Mouse (Mus musculus): ENCODE measurements around the gene Guf1. TPM values are rescaled to one million over a fixed set of nuclear protein-coding genes. Genes with fewer than 3 reads are reported as not detected.

Gene Guf1
- polyA plus RNA-seq, 1 experiment, result 36.7 TPM

Other genes starting within 250 kb of the Guf1 start
- not detected in 2 replicates for gene Kctd8, start 215.2 kb upstream of the Guf1 start, polyA plus RNA-seq (2012; ENCODE audit: insufficient read depth, insufficient read length, missing spikeins)
- gene Yipf7, start 14.3 kb upstream of the Guf1 start, polyA plus RNA-seq (2012; ENCODE audit: insufficient read depth, insufficient read length, missing spikeins), result 1.4 and 5.5 TPM in 2 replicates
- gene Gnpda2, start 35.4 kb downstream of the Guf1 start, polyA plus RNA-seq (2012; ENCODE audit: insufficient read depth, insufficient read length, missing spikeins), result 27.8 and 33.6 TPM in 2 replicates